10 mouse cellular contexts compared by ENCODE assay signal in the genomic region with DNA sequence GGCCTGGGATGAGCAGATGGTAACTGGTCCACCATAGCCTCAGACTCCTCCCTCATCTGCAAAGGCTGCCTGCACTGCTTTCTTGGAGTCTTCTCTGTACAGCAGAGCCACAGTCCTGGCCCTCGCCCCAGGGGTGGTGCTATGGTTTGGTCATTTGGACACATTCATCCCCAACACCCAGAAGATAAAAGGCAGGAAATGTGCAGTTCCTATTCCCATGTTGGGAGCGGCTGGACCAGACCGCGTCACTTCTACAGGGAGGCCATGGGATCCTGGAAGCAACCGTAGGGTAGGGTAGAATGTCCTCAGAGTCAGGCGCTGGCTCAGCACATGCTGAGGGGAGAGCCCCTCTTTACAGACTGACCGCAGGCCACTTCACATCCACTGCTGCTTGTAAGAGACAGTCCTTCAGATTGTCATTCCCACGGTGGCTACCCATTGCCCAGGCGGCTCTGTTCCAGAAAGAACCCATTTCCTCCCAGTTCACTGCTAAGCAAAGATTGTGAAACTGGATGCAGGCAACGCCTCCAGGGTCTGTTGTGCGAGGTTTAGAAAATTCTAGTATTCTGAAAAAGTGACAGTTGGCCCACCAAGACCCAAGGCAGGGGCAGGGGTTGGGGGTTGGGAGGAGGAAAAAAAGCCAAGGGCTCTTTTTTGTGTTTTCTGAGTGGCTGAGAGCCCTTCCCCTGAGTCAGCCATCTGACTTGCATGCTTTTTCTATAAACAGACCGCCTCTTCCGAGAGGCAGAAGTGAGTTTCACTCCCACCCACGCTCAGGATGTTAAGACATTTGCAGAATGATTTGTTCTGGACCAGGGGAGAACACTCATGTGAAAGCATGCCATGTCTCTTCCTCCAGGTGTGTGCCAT. TPM values are rescaled to one million over a fixed set of nuclear protein-coding genes. Genes with fewer than 3 reads are reported as not detected.
DNase-seq lines count a peak whose midpoint lies in the region; ATAC-seq and TF ChIP-seq lines count a peak whose summit lies in the region.
"Had no signal": no experiment of that assay in that cellular context is flagged by ENCODE, and none has a peak within 500 bp of the region (broad histone marks: within the 10 kb centered on the region; RNA-seq: fewer than 3 reads in every experiment).

No protein-coding gene starts in this region.

- no peaks in the 10 kb centered on the region for H3K79me2 ChIP-seq in liver, adult 2 months (ENCODE audit: control insufficient read depth, insufficient read depth, low read length)

- ATAC-seq in granulocyte monocyte progenitor cell, adult 5-6 weeks (replicated peaks; ENCODE audit: poor library complexity, severe bottlenecking), result peak; percentile 70
- peak; percentile 92 for ATAC-seq in lung, embryonic 16.5 days (ENCODE audit: low read depth)
- ATAC-seq in forebrain, embryonic 16.5 days, result no peak
- ATAC-seq in forebrain, postnatal 0 days, result no peak

- H3K4me1 ChIP-seq in liver, adult 2 months (ENCODE audit: control insufficient read depth, insufficient read depth, low read length), result peaks cover 7% of the 10 kb centered on the region
- H3K4me1 ChIP-seq in lung, embryonic 16.5 days (replicated peaks; ENCODE audit: control insufficient read depth, insufficient read depth, low read length), result peaks cover 56% of the 10 kb centered on the region
- H3K4me1 ChIP-seq in forebrain, embryonic 16.5 days (replicated peaks; ENCODE audit: control insufficient read depth, insufficient read depth, low read length), result peaks cover 20% of the 10 kb centered on the region
- H3K4me1 ChIP-seq in forebrain, postnatal 0 days (ENCODE audit: insufficient read depth), result peaks cover 17% of the 10 kb centered on the region; the same call in 1 of the 2 replicates

- no peak overlapping the region for H3K9ac ChIP-seq in liver, adult 2 months (ENCODE audit: low read depth, low read length)
- peak overlapping the region; percentile 49 for H3K9ac ChIP-seq in lung, embryonic 16.5 days (ENCODE audit: low read length)
- no peak overlapping the region for H3K9ac ChIP-seq in forebrain, embryonic 16.5 days (replicated peaks; ENCODE audit: low read depth, low read length)
- no peak overlapping the region for H3K9ac ChIP-seq in forebrain, postnatal 0 days

- DNase-seq in liver, adult 2 months (ENCODE audit: extremely low read depth, low read depth, low spot score), result peak; percentile 33
- DNase-seq in liver, result no peak
- peak; percentile 43 for DNase-seq in kidney, adult 9 months
- no peak for DNase-seq in T-cell, adult 2 months (ENCODE audit: low spot score)
- DNase-seq in forebrain, postnatal 0 days, result no peak

- H3K9me3 ChIP-seq in lung, embryonic 16.5 days (ENCODE audit: control insufficient read depth, low read length), result no peaks in the 10 kb centered on the region
- H3K9me3 ChIP-seq in forebrain, embryonic 16.5 days (ENCODE audit: control insufficient read depth, low read length), result no peaks in the 10 kb centered on the region
- H3K9me3 ChIP-seq in forebrain, postnatal 0 days (ENCODE audit: low read length), result no peaks in the 10 kb centered on the region
- H3K9me3 ChIP-seq: G1E had no signal

- H3K27me3 ChIP-seq in liver, adult 2 months (ENCODE audit: control insufficient read depth, insufficient read depth, low read length), result no peaks in the 10 kb centered on the region
- H3K27me3 ChIP-seq in lung, embryonic 16.5 days (ENCODE audit: control insufficient read depth, insufficient read depth, low read depth, low read length), result no peaks in the 10 kb centered on the region
- H3K27me3 ChIP-seq in forebrain, embryonic 16.5 days (replicated peaks; ENCODE audit: control insufficient read depth, insufficient read depth, low read length), result no peaks in the 10 kb centered on the region
- no peaks in the 10 kb centered on the region for H3K27me3 ChIP-seq in forebrain, postnatal 0 days (ENCODE audit: insufficient read depth, low read length)

- 67% methylated on average over 14 of the region's 14 CpGs for WGBS in liver, adult 2 months
- 25% methylated on average over 14 of the region's 14 CpGs for WGBS in lung, embryonic 16.5 days
- 81% methylated on average over 14 of the region's 14 CpGs for WGBS in forebrain, embryonic 16.5 days
- WGBS in forebrain, postnatal 0 days, result 79% methylated on average over 14 of the region's 14 CpGs

- H3K36me3 ChIP-seq in liver, adult 2 months (ENCODE audit: control insufficient read depth, insufficient read depth, low read length), result no peaks in the 10 kb centered on the region
- H3K36me3 ChIP-seq in lung, embryonic 16.5 days (ENCODE audit: control insufficient read depth, insufficient read depth, low read length), result no peaks in the 10 kb centered on the region
- H3K36me3 ChIP-seq in forebrain, embryonic 16.5 days (ENCODE audit: control insufficient read depth, insufficient read depth), result no peaks in the 10 kb centered on the region
- H3K36me3 ChIP-seq in forebrain, postnatal 0 days (ENCODE audit: insufficient read depth), result no peaks in the 10 kb centered on the region
- H3K36me3 ChIP-seq: G1E had no signal

- H3K4me3 ChIP-seq in liver, adult 2 months (ENCODE audit: insufficient read depth, low read depth, low read length), result no peak overlapping the region
- H3K4me3 ChIP-seq in lung, embryonic 16.5 days (ENCODE audit: low read length), result peak overlapping the region; percentile 16; the same call in 1 of the 2 replicates
- H3K4me3 ChIP-seq in forebrain, embryonic 16.5 days (replicated peaks; ENCODE audit: low read length), result no peak overlapping the region
- H3K4me3 ChIP-seq in forebrain, postnatal 0 days (ENCODE audit: low read depth, low read length), result no peak overlapping the region

- peak overlapping the region; percentile 48 for H3K4me2 ChIP-seq in lung, embryonic 16.5 days (ENCODE audit: low read depth, low read length)
- H3K4me2 ChIP-seq in forebrain, embryonic 16.5 days (ENCODE audit: low read length), result no peak overlapping the region
- no peak overlapping the region for H3K4me2 ChIP-seq in forebrain, postnatal 0 days (ENCODE audit: low read depth)

- TF ChIP-seq POLR2A in liver, adult 2 months (IDR thresholded peaks at IDR 0.05; ENCODE audit: extremely low read depth, insufficient read depth, low read length), result no peak

- no peak for TF ChIP-seq CTCF in liver, adult 2 months (IDR thresholded peaks at IDR 0.05; ENCODE audit: low read depth, low read length)
- no peak for TF ChIP-seq CTCF in forebrain, postnatal 0 days (IDR thresholded peaks at IDR 0.05; ENCODE audit: low read depth)

- 0 out of 2 replicates have a peak overlapping the region, but pooled peaks have one; percentile 5 for H3K27ac ChIP-seq in liver, adult 2 months (replicated peaks; ENCODE audit: insufficient read depth, low read depth, low read length)
- H3K27ac ChIP-seq in lung, embryonic 16.5 days (ENCODE audit: low read length), result peak overlapping the region; percentile 98
- no peak overlapping the region for H3K27ac ChIP-seq in forebrain, embryonic 16.5 days (ENCODE audit: low read length)
- H3K27ac ChIP-seq in forebrain, postnatal 0 days (ENCODE audit: low read depth, low read length), result no peak overlapping the region; the same call in 1 of the 2 replicates

RNA-seq across cellular contexts. Expression of gene Chrna1, which starts 12.3 kb away (rescaled TPM):
- total RNA-seq in liver, adult 2 months (2014; rRNA removed), result not detected in 2 replicates
- polyA plus RNA-seq in liver, adult 2 months (2012; rRNA removed), result not detected in 2 replicates
- not detected in 2 replicates for total RNA-seq in granulocyte monocyte progenitor cell, adult 5-6 weeks (2014; fragmentation: Nextera tagmentation)
- total RNA-seq in granulocyte monocyte progenitor cell, adult 5-6 weeks (2017), result not detected in 2 replicates
- polyA plus RNA-seq in lung, embryonic 16.5 days (2015; fragmentation: Nextera tagmentation; extraction: Ambion mirVana), result 0.26 and 0.53 TPM in 2 replicates
- polyA plus RNA-seq in forebrain, embryonic 16.5 days (2015; fragmentation: Nextera tagmentation; extraction: Ambion mirVana), result 0.09 and 0.10 TPM in 2 replicates
- 0.05 TPM in 1 of 2 replicates, not detected in the other for total RNA-seq in forebrain, postnatal 0 days (2014; rRNA removed)
- 0.08 and 0.17 TPM in 2 replicates for polyA plus RNA-seq in forebrain, postnatal 0 days (2015; fragmentation: Nextera tagmentation; extraction: Ambion mirVana)
- total RNA-seq: hematopoietic stem cell, adult 5-6 weeks had no signal
- polyA plus RNA-seq: G1E had no signal

Comparison
In these comparisons a context has a peak if more than half of its experiments do, and no peak if none do; other contexts are left out.
1. DNase-seq: peak in liver, adult 2 months (single experiment) and kidney, adult 9 months (single experiment); none in liver (single experiment), T-cell, adult 2 months (single experiment) and forebrain, postnatal 0 days (single experiment).
2. H3K27ac ChIP-seq: peak in liver, adult 2 months (single experiment) and lung, embryonic 16.5 days (single experiment); none in forebrain, embryonic 16.5 days (single experiment) and forebrain, postnatal 0 days (single experiment).
3. ATAC-seq: peak in granulocyte monocyte progenitor cell, adult 5-6 weeks (single experiment) and lung, embryonic 16.5 days (single experiment); none in forebrain, embryonic 16.5 days (single experiment) and forebrain, postnatal 0 days (single experiment).